Mouse (Mus musculus) limb, embryonic 15.5 days (tissue): Measurements from ENCODE around the gene Lck. TPM values are rescaled to one million over a fixed set of nuclear protein-coding genes. Genes with fewer than 3 reads are reported as not detected.

Experiments used
- ATAC-seq: fragments of 200-750 bp; cut with Nextera tagmentation; 2 replicates; pipeline ENCODE4 v1.8.0; 2017; ENCODE audit warnings: low read depth, moderate TSS enrichment; ENCODE audit not compliant: insufficient number of reproducible peaks, low FRiP score, low TSS enrichment
- H3K27ac ChIP-seq: fragments of 300-500 bp; sonication (generic); 2 replicates; pipeline ENCODE4 v1.5.1; 2015; ENCODE audit warnings: moderate library complexity, mild to moderate bottlenecking, inconsistent platforms
- H3K27me3 ChIP-seq: fragments of 300-500 bp; sonication (generic); 2 replicates; pipeline ENCODE4 v1.6.1; 2015; ENCODE audit warnings: inconsistent platforms
- H3K36me3 ChIP-seq: fragments of 300-500 bp; sonication (generic); 2 replicates; pipeline ENCODE4 v1.6.1; 2015; ENCODE audit warnings: inconsistent platforms
- H3K4me1 ChIP-seq: fragments of 300-500 bp; sonication (generic); 2 replicates; pipeline ENCODE4 v1.6.1; 2015; ENCODE audit warnings: inconsistent platforms
- H3K4me2 ChIP-seq: fragments of 300-500 bp; sonication (generic); 2 replicates; pipeline ENCODE4 v1.6.1; 2015; ENCODE audit warnings: mild to moderate bottlenecking, inconsistent platforms
- H3K4me3 ChIP-seq: fragments of 300-500 bp; sonication (generic); 2 replicates; pipeline ENCODE4 v1.5.1; 2015; ENCODE audit warnings: mild to moderate bottlenecking, inconsistent platforms
- H3K9ac ChIP-seq: fragments of 300-500 bp; sonication (generic); 2 replicates; pipeline ENCODE4 v1.6.1; 2015; ENCODE audit warnings: inconsistent platforms
- H3K9me3 ChIP-seq: fragments of 300-500 bp; sonication (generic); 2 replicates; pipeline ENCODE4 v1.6.1; 2016; ENCODE audit warnings: inconsistent platforms
- WGBS: fragments of 180-500 bp; shearing (Covaris S2); methylation state at CpG from one replicate; pipeline ENCODE4 v1.1.7; 2015; 5-methylcytosine and 5-hydroxymethylcytosine counted together
- polyA plus RNA-seq: library from polyadenylated mRNA; unstranded; fragments of >200 nt; fragmentation: Nextera tagmentation; extraction: Ambion mirVana; gene quantifications from 2 replicates; pipeline ENCODE4 v1.2.1, GENCODE M21; 2015

The Lck gene
- polyA plus RNA-seq = 5.8 and 6.3 TPM in 2 replicates

DNA sequence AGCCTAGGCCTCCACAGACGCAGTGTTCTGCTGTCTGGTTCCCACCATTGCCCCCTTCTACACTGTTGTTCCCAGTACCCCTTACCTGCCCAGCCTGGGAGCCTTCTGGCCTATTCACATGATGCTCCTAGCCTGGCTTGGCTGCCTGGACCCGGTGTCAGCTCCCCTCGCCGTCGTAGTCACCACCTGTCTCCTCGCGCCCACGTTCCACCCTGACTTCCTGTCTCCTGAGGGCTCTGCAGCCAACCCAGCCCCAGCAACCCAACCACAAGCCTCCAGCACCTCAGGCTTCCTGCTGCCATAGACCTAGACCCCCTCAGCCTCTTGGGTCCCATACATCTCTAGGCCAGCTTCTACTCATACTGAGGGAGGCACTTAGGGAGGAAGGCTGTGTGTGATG lies at the start of gene Lck:
Gene Lck (minus strand): TSS at position 212 of the 400 bp plus-strand sequence.
- Histone ChIP-seq H3K4me2 (no peak within 1 kb of the TSS), H3K9ac (no peak within 1 kb of the TSS), H3K27ac (no peak within 1 kb of the TSS), H3K4me1 (peaks cover 10% of the 10 kb centered on the region), H3K9me3 (no peaks in the 10 kb centered on the region), H3K36me3 (no peaks in the 10 kb centered on the region), H3K27me3 (no peaks in the 10 kb centered on the region), H3K4me3 (no peak within 1 kb of the TSS)
- no peak for ATAC-seq
- WGBS = 84% methylated on average over 8 of the region's 8 CpGs

- Histone ChIP-seq H3K36me3 (peaks cover 24% of the 10 kb centered on the region), H3K4me1 (peaks cover 51% of the 10 kb centered on the region), H3K4me2 (peak overlapping the region; percentile 79), H3K9me3 (no peaks in the 10 kb centered on the region), H3K27ac (peak overlapping the region; percentile 89), H3K4me3 (peak overlapping the region; percentile 61), H3K27me3 (no peaks in the 10 kb centered on the region), H3K9ac (peak overlapping the region; percentile 58)
- ATAC-seq = no peak
- WGBS = 23% methylated on average over 8 of the region's 8 CpGs
Measured at GRCm38 (mm10) chr4:129622803-129623535, 49.5 kb upstream of the Lck start.

DNA sequence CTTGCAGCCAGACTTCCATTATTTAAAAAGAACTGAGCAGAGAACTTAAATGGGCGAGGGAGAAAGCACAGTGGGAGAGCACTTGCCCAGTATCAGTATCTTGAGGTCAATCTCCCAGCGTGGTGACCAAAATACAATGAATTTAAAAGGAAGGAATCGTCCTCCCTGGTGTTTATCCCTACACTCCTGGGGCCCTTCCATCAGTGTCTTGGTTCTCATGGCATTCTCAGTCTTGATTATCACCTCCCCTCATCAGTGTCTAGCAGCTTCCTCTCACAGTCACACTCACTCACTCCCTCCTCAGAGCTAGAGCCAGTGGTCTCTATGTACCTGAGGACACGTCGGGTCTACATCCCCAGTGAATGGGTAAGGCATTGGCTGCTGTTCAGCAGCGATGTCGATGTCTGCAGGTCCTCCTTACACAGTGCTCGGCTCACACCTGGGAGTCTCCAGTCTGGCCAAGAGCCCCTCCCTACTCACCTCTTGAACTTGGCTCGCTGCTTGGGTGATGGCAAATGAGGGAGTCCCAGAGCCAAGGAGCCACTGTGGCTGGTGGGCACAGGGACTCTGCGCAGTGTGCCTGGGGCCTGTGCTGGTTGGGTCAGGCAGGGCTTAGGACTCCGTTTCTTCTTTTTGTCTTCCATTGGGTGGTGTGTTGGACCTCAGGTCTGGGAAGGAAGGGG lies 48.8 kb upstream of the Lck start:
- 73% methylated on average over 11 of the region's 11 CpGs for WGBS
- ATAC-seq = no peak
- Histone ChIP-seq H3K9ac (peak overlapping the region; percentile 58; the same call in 1 of the 2 replicates), H3K27me3 (no peaks in the 10 kb centered on the region), H3K36me3 (peaks cover 19% of the 10 kb centered on the region), H3K4me3 (no peak overlapping the region), H3K9me3 (no peaks in the 10 kb centered on the region), H3K4me1 (peaks cover 54% of the 10 kb centered on the region), H3K4me2 (peak overlapping the region; percentile 79; the same call in 1 of the 2 replicates), H3K27ac (peak overlapping the region; percentile 43; the same call in 1 of the 2 replicates)

DNA sequence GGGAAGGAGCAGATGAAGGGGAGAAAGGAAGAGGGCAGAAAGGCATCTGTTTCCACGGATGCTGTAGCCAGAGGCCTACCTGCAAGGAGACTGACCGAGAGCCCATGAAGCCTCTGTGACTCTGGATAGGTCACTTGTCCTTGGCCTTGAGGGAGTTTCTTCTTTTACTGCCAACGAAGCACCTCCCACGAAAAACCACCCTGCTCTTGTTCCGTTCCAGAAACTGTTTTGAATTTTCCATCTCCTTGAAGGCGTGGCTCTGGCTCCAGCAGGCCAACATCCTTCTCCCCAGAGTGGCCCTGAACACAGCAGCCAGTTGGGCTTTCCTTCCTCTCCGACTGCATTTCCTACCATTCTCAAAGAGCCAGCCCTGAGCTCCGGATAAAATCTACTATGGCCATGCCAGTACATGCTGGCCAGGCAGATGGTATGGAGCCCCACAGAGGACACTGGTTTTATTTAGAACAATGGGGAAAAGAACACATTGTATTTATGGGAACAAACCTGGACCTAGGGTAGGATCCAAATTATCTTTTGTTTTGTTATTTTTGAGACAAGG lies 47.9 kb upstream of the Lck start:
- Histone ChIP-seq H3K4me3 (no peak overlapping the region), H3K4me2 (no peak overlapping the region), H3K36me3 (peaks cover 19% of the 10 kb centered on the region), H3K27me3 (no peaks in the 10 kb centered on the region), H3K4me1 (peaks cover 54% of the 10 kb centered on the region), H3K9ac (no peak overlapping the region), H3K9me3 (no peaks in the 10 kb centered on the region), H3K27ac (peak overlapping the region; percentile 43)
- 74% methylated on average over 8 of the region's 8 CpGs for WGBS
- ATAC-seq = no peak

DNA sequence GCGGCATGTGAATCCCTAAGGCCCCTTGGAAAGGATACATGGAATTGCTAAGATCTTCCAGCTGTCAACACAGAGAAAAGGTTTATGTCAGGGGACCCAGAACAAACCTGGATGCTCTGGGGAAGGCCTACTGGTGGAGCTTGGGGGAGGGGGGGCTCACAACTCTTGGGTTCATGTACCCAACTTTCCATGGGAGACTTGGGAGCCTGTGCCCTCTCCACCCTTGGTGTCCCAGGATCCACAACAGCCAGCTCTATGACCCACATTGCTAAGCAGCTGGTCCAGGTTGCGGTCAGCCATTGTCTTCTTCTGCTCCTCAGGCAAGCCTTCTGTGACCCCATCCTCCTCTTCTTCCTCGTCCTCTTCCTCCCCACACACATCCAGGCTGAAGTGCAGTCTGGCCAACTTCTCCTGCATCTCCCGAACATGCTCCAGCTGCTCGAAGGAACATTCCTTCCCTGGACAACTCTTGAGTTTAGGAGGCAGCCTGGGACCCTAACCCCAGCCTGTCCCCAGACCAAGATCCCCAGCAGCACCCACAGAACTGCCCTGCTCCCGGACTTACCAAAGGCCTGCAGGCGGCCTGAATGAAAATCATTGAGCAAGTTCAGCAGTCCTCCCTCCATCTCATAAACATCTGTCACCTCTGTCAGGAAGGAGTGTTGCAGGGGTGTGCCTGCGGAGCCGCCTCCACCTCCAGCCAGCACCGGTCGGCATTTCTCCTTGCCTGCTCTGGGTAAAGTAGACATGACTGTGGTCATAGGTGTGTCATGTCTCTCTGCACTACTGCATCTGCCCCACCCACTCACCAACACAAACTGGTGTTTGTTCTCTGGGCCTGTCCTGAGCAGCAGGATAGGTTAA lies 47.2 kb upstream of the Lck start:
- H3K27ac ChIP-seq = peak overlapping the region; percentile 43
- H3K4me3 ChIP-seq = no peak overlapping the region
- no peak overlapping the region for H3K4me2 ChIP-seq
- no peaks in the 10 kb centered on the region for H3K9me3 ChIP-seq
- WGBS = 82% methylated on average over 11 of the region's 11 CpGs
- peaks cover 19% of the 10 kb centered on the region for H3K36me3 ChIP-seq
- H3K27me3 ChIP-seq = no peaks in the 10 kb centered on the region
- ATAC-seq = no peak
- no peak overlapping the region for H3K9ac ChIP-seq
- peaks cover 53% of the 10 kb centered on the region for H3K4me1 ChIP-seq

DNA sequence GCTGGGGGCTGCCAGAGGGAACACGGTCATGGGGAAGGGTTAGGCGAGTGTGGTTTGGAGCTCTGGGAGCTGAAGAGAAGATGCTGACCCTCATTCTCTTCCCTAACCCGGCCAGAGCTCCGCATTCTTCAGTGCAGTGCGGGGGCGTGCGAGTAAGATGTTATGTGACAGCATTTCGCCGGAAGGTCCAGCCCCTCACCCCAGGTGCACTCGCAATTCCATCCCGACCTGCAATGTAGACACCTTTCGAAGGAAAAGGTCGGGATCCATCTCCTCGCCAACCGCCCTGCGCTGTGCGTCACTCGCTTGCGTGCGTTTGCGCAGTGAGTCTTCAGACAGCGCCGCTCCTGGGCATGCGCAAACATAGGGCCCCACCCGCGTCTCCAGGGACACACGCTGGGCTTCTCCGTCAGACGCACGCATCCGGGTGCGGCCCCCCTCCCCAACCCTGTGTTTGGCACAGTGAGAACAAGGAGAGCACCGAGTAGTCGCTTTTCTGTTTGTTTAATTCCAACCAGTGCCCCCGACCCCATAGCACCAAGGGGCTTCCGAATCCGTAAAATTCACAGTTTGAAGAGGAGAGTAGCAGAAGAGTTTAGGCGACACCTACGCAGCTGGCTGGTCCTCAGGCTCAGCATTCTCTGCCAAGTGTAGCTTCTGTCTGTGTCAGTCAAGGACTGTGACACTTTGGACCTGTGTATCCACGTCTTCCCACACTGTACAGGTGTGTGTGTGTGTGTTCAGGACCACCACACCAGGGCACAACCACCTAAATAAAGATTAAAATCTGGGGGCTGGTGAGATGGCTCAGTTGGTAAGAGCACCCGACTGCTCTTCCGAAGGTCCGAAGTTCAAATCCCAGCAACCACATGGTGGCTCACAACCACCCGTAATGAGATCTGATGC lies 45.6 kb upstream of the Lck start, which contains the start of gene Iqcc:
Gene Iqcc (minus strand): TSS at position 314 of the 906 bp plus-strand sequence.
- ATAC-seq = peak; percentile 88
- H3K27me3 ChIP-seq = no peaks in the 10 kb centered on the region
- H3K9me3 ChIP-seq = no peaks in the 10 kb centered on the region
- peaks cover 20% of the 10 kb centered on the region for H3K36me3 ChIP-seq
- peak within 1 kb of the TSS; percentile 93 for H3K27ac ChIP-seq
- peak within 1 kb of the TSS; percentile 71 for H3K9ac ChIP-seq
- 4% methylated on average over 44 of the region's 44 CpGs for WGBS
- H3K4me2 ChIP-seq = peak within 1 kb of the TSS; percentile 73
- H3K4me3 ChIP-seq = peak within 1 kb of the TSS; percentile 67
- H3K4me1 ChIP-seq = peaks cover 37% of the 10 kb centered on the region

GRCm38 (mm10) chr4:129618031-129618430 lies 44.6 kb upstream of the Lck start:
- Histone ChIP-seq H3K9me3 (no peaks in the 10 kb centered on the region), H3K4me3 (peak overlapping the region; percentile 67), H3K4me2 (peak overlapping the region; percentile 73), H3K36me3 (peaks cover 20% of the 10 kb centered on the region), H3K27me3 (no peaks in the 10 kb centered on the region), H3K4me1 (peaks cover 34% of the 10 kb centered on the region), H3K27ac (no peak overlapping the region; the same call in 1 of the 2 replicates), H3K9ac (0 out of 2 replicates have a peak overlapping the region, but pooled peaks have one; percentile 71)
- ATAC-seq = no peak
- WGBS = 94% methylated on average over 5 of the region's 5 CpGs

GRCm38 (mm10) chr4:129617121-129617641 lies 43.7 kb upstream of the Lck start:
- 92% methylated on average over 7 of the region's 7 CpGs for WGBS
- Histone ChIP-seq H3K9ac (no peak overlapping the region), H3K4me2 (no peak overlapping the region), H3K27me3 (no peaks in the 10 kb centered on the region), H3K36me3 (peaks cover 20% of the 10 kb centered on the region), H3K27ac (no peak overlapping the region), H3K4me1 (peaks cover 26% of the 10 kb centered on the region), H3K4me3 (no peak overlapping the region), H3K9me3 (no peaks in the 10 kb centered on the region)
- no peak for ATAC-seq

GRCm38 (mm10) chr4:129616631-129617030 lies 43.2 kb upstream of the Lck start:
- Histone ChIP-seq H3K27ac (no peak overlapping the region), H3K9me3 (no peaks in the 10 kb centered on the region), H3K4me2 (no peak overlapping the region), H3K36me3 (peaks cover 20% of the 10 kb centered on the region), H3K4me3 (no peak overlapping the region), H3K4me1 (peaks cover 20% of the 10 kb centered on the region), H3K9ac (no peak overlapping the region), H3K27me3 (no peaks in the 10 kb centered on the region)
- ATAC-seq = no peak
- 88% methylated on average over 3 of the region's 3 CpGs for WGBS

GRCm38 (mm10) chr4:129615801-129616290 lies 42.4 kb upstream of the Lck start:
- H3K36me3 ChIP-seq = peaks cover 18% of the 10 kb centered on the region
- WGBS = 89% methylated on average over 9 of the region's 9 CpGs
- H3K27ac ChIP-seq = no peak overlapping the region
- H3K4me1 ChIP-seq = peaks cover 13% of the 10 kb centered on the region
- no peaks in the 10 kb centered on the region for H3K9me3 ChIP-seq
- H3K4me2 ChIP-seq = no peak overlapping the region
- ATAC-seq = no peak
- H3K9ac ChIP-seq = no peak overlapping the region
- H3K27me3 ChIP-seq = no peaks in the 10 kb centered on the region
- no peak overlapping the region for H3K4me3 ChIP-seq
